Mouse (Mus musculus): ENCODE measurements at regions not wholly inside any gene's neighbourhood (a gene's known extent, or its start where the extent isn't known, plus 50 kb on each side); places are given as distances from the start of the nearest gene placed in this dataset.

GRCm38 (mm10) chr16:93006321-93006984 is 180.5 kb upstream of the Runx1 start:
- no peak for DNase-seq
- no peak overlapping the region for H3K4me2 ChIP-seq (ENCODE audit: low read depth, low read length)
- H3K4me1 ChIP-seq (ENCODE audit: insufficient read depth), result no peaks in the 10 kb centered on the region
- WGBS (ENCODE audit: insufficient replicate concordance), result 38% methylated on average over 21 of the region's 21 CpGs
- H3K4me3 ChIP-seq (ENCODE audit: low read depth, low read length), result no peak overlapping the region
- TF ChIP-seq EP300 (IDR thresholded peaks at IDR 0.05; ENCODE audit: low read depth) (no peak), CTCF (IDR thresholded peaks at IDR 0.05; ENCODE audit: low read depth) (no peak)
- H3K27me3 ChIP-seq (ENCODE audit: insufficient read depth, low read length), result peaks cover 5% of the 10 kb centered on the region; the same call in 1 of the 2 replicates
- H3K9ac ChIP-seq (replicated peaks), result no peak overlapping the region
- H3K9me3 ChIP-seq (ENCODE audit: low read length), result no peaks in the 10 kb centered on the region
- ATAC-seq, result no peak
- no peak overlapping the region for H3K27ac ChIP-seq (ENCODE audit: low read depth)
- no peaks in the 10 kb centered on the region for H3K36me3 ChIP-seq (replicated peaks; ENCODE audit: insufficient read depth, low read length)

GRCm38 (mm10) chr16:93005470-93005869 is 179.5 kb upstream of the Runx1 start:
- H3K27ac ChIP-seq (ENCODE audit: low read depth), result no peak overlapping the region
- no peaks in the 10 kb centered on the region for H3K4me1 ChIP-seq (ENCODE audit: insufficient read depth)
- H3K4me2 ChIP-seq (ENCODE audit: low read depth, low read length), result no peak overlapping the region
- peaks cover 5% of the 10 kb centered on the region; the same call in 1 of the 2 replicates for H3K27me3 ChIP-seq (ENCODE audit: insufficient read depth, low read length)
- H3K4me3 ChIP-seq (ENCODE audit: low read depth, low read length), result no peak overlapping the region
- 12% methylated on average over 8 of the region's 8 CpGs for WGBS (ENCODE audit: insufficient replicate concordance)
- H3K9me3 ChIP-seq (ENCODE audit: low read length), result no peaks in the 10 kb centered on the region
- no peak for DNase-seq
- TF ChIP-seq CTCF (IDR thresholded peaks at IDR 0.05; ENCODE audit: low read depth), result no peak
- no peak for TF ChIP-seq EP300 (IDR thresholded peaks at IDR 0.05; ENCODE audit: low read depth)
- no peak overlapping the region for H3K9ac ChIP-seq (replicated peaks)
- no peak for ATAC-seq
- no peaks in the 10 kb centered on the region for H3K36me3 ChIP-seq (replicated peaks; ENCODE audit: insufficient read depth, low read length)

GRCm38 (mm10) chr16:93003830-93004229 is 177.9 kb upstream of the Runx1 start:
- no peaks in the 10 kb centered on the region for H3K4me1 ChIP-seq (ENCODE audit: insufficient read depth)
- no peak overlapping the region for H3K9ac ChIP-seq (replicated peaks)
- ATAC-seq (no peak), DNase-seq (no peak)
- 65% methylated on average over 4 of the region's 4 CpGs for WGBS (ENCODE audit: insufficient replicate concordance)
- H3K4me2 ChIP-seq (ENCODE audit: low read depth, low read length), result no peak overlapping the region
- H3K36me3 ChIP-seq (replicated peaks; ENCODE audit: insufficient read depth, low read length), result no peaks in the 10 kb centered on the region
- no peak overlapping the region for H3K4me3 ChIP-seq (ENCODE audit: low read depth, low read length)
- no peaks in the 10 kb centered on the region for H3K9me3 ChIP-seq (ENCODE audit: low read length)
- no peak for TF ChIP-seq CTCF (IDR thresholded peaks at IDR 0.05; ENCODE audit: low read depth)
- no peak for TF ChIP-seq EP300 (IDR thresholded peaks at IDR 0.05; ENCODE audit: low read depth)
- H3K27ac ChIP-seq (ENCODE audit: low read depth), result no peak overlapping the region
- H3K27me3 ChIP-seq (ENCODE audit: insufficient read depth, low read length), result peaks cover 5% of the 10 kb centered on the region; the same call in 1 of the 2 replicates

GRCm38 (mm10) chr16:92998689-92999088 is 172.7 kb upstream of the Runx1 start:
- Histone ChIP-seq H3K4me2 (ENCODE audit: low read depth, low read length) (no peak overlapping the region), H3K27ac (ENCODE audit: low read depth) (no peak overlapping the region), H3K4me1 (ENCODE audit: insufficient read depth) (no peaks in the 10 kb centered on the region), H3K9me3 (ENCODE audit: low read length) (no peaks in the 10 kb centered on the region), H3K36me3 (replicated peaks; ENCODE audit: insufficient read depth, low read length) (no peaks in the 10 kb centered on the region), H3K9ac (replicated peaks) (no peak overlapping the region), H3K4me3 (ENCODE audit: low read depth, low read length) (no peak overlapping the region), H3K27me3 (ENCODE audit: insufficient read depth, low read length) (no peaks in the 10 kb centered on the region)
- TF ChIP-seq EP300 (IDR thresholded peaks at IDR 0.05; ENCODE audit: low read depth) (no peak), CTCF (IDR thresholded peaks at IDR 0.05; ENCODE audit: low read depth) (no peak)
- WGBS (ENCODE audit: insufficient replicate concordance), result 87% methylated on average over 3 of the region's 3 CpGs
- no peak for ATAC-seq
- DNase-seq, result no peak

- no peak overlapping the region for H3K4me3 ChIP-seq (ENCODE audit: low read depth, low read length)
- H3K9ac ChIP-seq (replicated peaks), result no peak overlapping the region
- H3K36me3 ChIP-seq (replicated peaks; ENCODE audit: insufficient read depth, low read length), result no peaks in the 10 kb centered on the region
- DNase-seq, result no peak
- no peak overlapping the region for H3K27ac ChIP-seq (ENCODE audit: low read depth)
- H3K27me3 ChIP-seq (ENCODE audit: insufficient read depth, low read length), result no peaks in the 10 kb centered on the region
- H3K4me1 ChIP-seq (ENCODE audit: insufficient read depth), result no peaks in the 10 kb centered on the region
- no peak for TF ChIP-seq CTCF (IDR thresholded peaks at IDR 0.05; ENCODE audit: low read depth)
- no peak for TF ChIP-seq EP300 (IDR thresholded peaks at IDR 0.05; ENCODE audit: low read depth)
- 66% methylated on average over 6 of the region's 6 CpGs for WGBS (ENCODE audit: insufficient replicate concordance)
- ATAC-seq, result no peak
- no peaks in the 10 kb centered on the region for H3K9me3 ChIP-seq (ENCODE audit: low read length)
- H3K4me2 ChIP-seq (ENCODE audit: low read depth, low read length), result no peak overlapping the region
Observed at GRCm38 (mm10) chr16:92997636-92998035, 171.7 kb upstream of the Runx1 start.

- no peak for TF ChIP-seq EP300 (IDR thresholded peaks at IDR 0.05; ENCODE audit: low read depth)
- TF ChIP-seq CTCF (IDR thresholded peaks at IDR 0.05; ENCODE audit: low read depth), result no peak
- no peaks in the 10 kb centered on the region for H3K9me3 ChIP-seq (ENCODE audit: low read length)
- H3K4me3 ChIP-seq (ENCODE audit: low read depth, low read length), result no peak overlapping the region
- H3K9ac ChIP-seq (replicated peaks), result no peak overlapping the region
- DNase-seq, result no peak
- no peak for ATAC-seq
- H3K36me3 ChIP-seq (replicated peaks; ENCODE audit: insufficient read depth, low read length), result no peaks in the 10 kb centered on the region
- H3K4me2 ChIP-seq (ENCODE audit: low read depth, low read length), result no peak overlapping the region
- no peaks in the 10 kb centered on the region for H3K27me3 ChIP-seq (ENCODE audit: insufficient read depth, low read length)
- H3K4me1 ChIP-seq (ENCODE audit: insufficient read depth), result no peaks in the 10 kb centered on the region
- no peak overlapping the region for H3K27ac ChIP-seq (ENCODE audit: low read depth)
- WGBS (ENCODE audit: insufficient replicate concordance), result 66% methylated on average over 4 of the region's 4 CpGs
Observed at GRCm38 (mm10) chr16:92995993-92996350, 170.0 kb upstream of the Runx1 start.
